Mouse (Mus musculus) heart, postnatal 0 days (tissue): ENCODE measurements around the gene Tlk1. TPM values are rescaled to one million over a fixed set of nuclear protein-coding genes. Genes with fewer than 3 reads are reported as not detected.

Source experiments
- ATAC-seq: fragments of 200-750 bp; cut with Nextera tagmentation; 2 replicates; pipeline ENCODE4 v1.8.0; 2017; ENCODE audit warnings: low read depth, moderate number of reproducible peaks, moderate library complexity; ENCODE audit not compliant: insufficient read depth
- DNase-seq: peaks from one replicate; pipeline ENCODE4 v3.0.0-alpha.2; 2016; ENCODE audit warnings: low spot score
- H3K27ac ChIP-seq: fragments of 300-500 bp; sonication (generic); 2 replicates; pipeline ENCODE4 v1.5.1; 2014; ENCODE audit warnings: low read depth, mild to moderate bottlenecking
- H3K27me3 ChIP-seq: fragments of 300-500 bp; sonication (generic); 2 replicates; pipeline ENCODE4 v1.6.1; 2014; ENCODE audit warnings: low read length, mixed read lengths; ENCODE audit not compliant: control insufficient read depth, insufficient read depth
- H3K36me3 ChIP-seq: fragments of 300-500 bp; sonication (generic); replicated peaks from 2 replicates; pipeline ENCODE4 v1.6.1; 2014; ENCODE audit warnings: low read length, mixed read lengths; ENCODE audit not compliant: control insufficient read depth, insufficient read depth
- H3K4me1 ChIP-seq: fragments of 300-500 bp; sonication (generic); 2 replicates; pipeline ENCODE4 v1.6.1; 2014; ENCODE audit warnings: antibody characterized with exemption; ENCODE audit not compliant: control insufficient read depth, insufficient read depth
- H3K4me2 ChIP-seq: fragments of 300-500 bp; sonication (generic); 2 replicates; pipeline ENCODE4 v1.6.1; 2014; ENCODE audit warnings: low read depth, mild to moderate bottlenecking, low read length, moderate library complexity
- H3K4me3 ChIP-seq: fragments of 300-500 bp; sonication (generic); 2 replicates; pipeline ENCODE4 v1.5.1; 2014; ENCODE audit warnings: low read depth, low read length
- H3K9ac ChIP-seq: fragments of 300-500 bp; sonication (generic); replicated peaks from 2 replicates; pipeline ENCODE4 v1.6.1; 2014; ENCODE audit warnings: low read depth, low read length, mixed read lengths
- H3K9me3 ChIP-seq: fragments of 300-500 bp; sonication (generic); replicated peaks from 2 replicates; pipeline ENCODE4 v1.6.1; 2016; ENCODE audit warnings: low read length; ENCODE audit not compliant: control insufficient read depth
- CTCF ChIP-seq: IDR thresholded peaks from 2 replicates; pipeline ENCODE4 v1.5.1; 2016; ENCODE audit warnings: antibody characterized with exemption, control low read depth, low read depth
- EP300 ChIP-seq: IDR thresholded peaks from 2 replicates; pipeline ENCODE4 v1.6.1; 2016; ENCODE audit warnings: antibody characterized with exemption, low read depth
- WGBS: fragments of 180-500 bp; shearing (Covaris S2); extraction: QIAGEN DNeasy Blood & Tissue Kit; methylation state at CpG from one replicate; pipeline ENCODE4 v1.1.7; 2014; 5-methylcytosine and 5-hydroxymethylcytosine counted together
- polyA plus RNA-seq: library from polyadenylated mRNA; unstranded; fragments of >200 nt; fragmentation: Nextera tagmentation; extraction: Ambion mirVana; gene quantifications from 2 replicates; pipeline ENCODE4 v1.2.1, GENCODE M21; 2015
- total RNA-seq: library from RNA; depleted of rRNA; stranded (reverse); fragments of >200 nt; gene quantifications from 2 replicates; pipeline ENCODE4 v1.2.3, GENCODE M21; 2014; ENCODE audit warnings: low replicate concordance

Tlk1 gene
- total and polyA plus RNA-seq, 2 experiments from 2014 or later = 17.9 to 32.6 TPM

- no peaks in the 10 kb centered on the region for H3K9me3 ChIP-seq
- ATAC-seq = no peak
These were observed 60.8 kb downstream of the Tlk1 start for GRCm38 (mm10) chr2:70764734-70765133.

GRCm38 (mm10) chr2:70762741-70763140 is 62.8 kb downstream of the Tlk1 start:
- Histone ChIP-seq H3K27me3 (no peaks in the 10 kb centered on the region), H3K36me3 (no peaks in the 10 kb centered on the region), H3K4me3 (no peak overlapping the region), H3K4me2 (no peak overlapping the region), H3K27ac (no peak overlapping the region), H3K9ac (no peak overlapping the region), H3K9me3 (no peaks in the 10 kb centered on the region), H3K4me1 (no peaks in the 10 kb centered on the region)
- ATAC-seq (no peak), DNase-seq (no peak)
- TF ChIP-seq EP300 = no peak
- no peak for TF ChIP-seq CTCF
- WGBS = 73% methylated on average over 1 of the region's 1 CpGs

More at GRCm38 (mm10) chr2:70764734-70765133, 60.8 kb downstream of the Tlk1 start:
- no peak overlapping the region for H3K4me2 ChIP-seq
- no peak overlapping the region for H3K4me3 ChIP-seq
- no peaks in the 10 kb centered on the region for H3K27me3 ChIP-seq
- 75% methylated on average over 7 of the region's 7 CpGs for WGBS
- no peak overlapping the region for H3K9ac ChIP-seq
- TF ChIP-seq EP300 = no peak
- no peak for TF ChIP-seq CTCF
- no peaks in the 10 kb centered on the region for H3K4me1 ChIP-seq
- H3K36me3 ChIP-seq = no peaks in the 10 kb centered on the region
- H3K27ac ChIP-seq = no peak overlapping the region
- no peak for DNase-seq

GRCm38 (mm10) chr2:70752149-70752548 is 73.4 kb downstream of the Tlk1 start:
- Histone ChIP-seq H3K27ac (no peak overlapping the region), H3K9me3 (no peaks in the 10 kb centered on the region), H3K4me3 (no peak overlapping the region), H3K4me1 (no peaks in the 10 kb centered on the region), H3K9ac (no peak overlapping the region), H3K4me2 (no peak overlapping the region), H3K27me3 (no peaks in the 10 kb centered on the region), H3K36me3 (peaks cover 37% of the 10 kb centered on the region)
- WGBS = 76% methylated on average over 5 of the region's 5 CpGs
- DNase-seq = no peak
- ATAC-seq = no peak
- no peak for TF ChIP-seq CTCF
- TF ChIP-seq EP300 = no peak

- 91% methylated on average over 2 of the region's 2 CpGs for WGBS
- Histone ChIP-seq H3K27me3 (no peaks in the 10 kb centered on the region), H3K9ac (no peak overlapping the region), H3K9me3 (no peaks in the 10 kb centered on the region), H3K27ac (no peak overlapping the region), H3K4me2 (no peak overlapping the region), H3K36me3 (peaks cover 39% of the 10 kb centered on the region), H3K4me1 (no peaks in the 10 kb centered on the region), H3K4me3 (no peak overlapping the region)
- ATAC-seq (no peak), DNase-seq (no peak)
- TF ChIP-seq EP300 (no peak), CTCF (no peak)
These were observed 73.9 kb downstream of the Tlk1 start for GRCm38 (mm10) chr2:70751655-70752054.

- WGBS = 83% methylated on average over 2 of the region's 2 CpGs
- H3K4me2 ChIP-seq = no peak overlapping the region
- H3K4me3 ChIP-seq = no peak overlapping the region
- no peaks in the 10 kb centered on the region for H3K9me3 ChIP-seq
- no peaks in the 10 kb centered on the region for H3K4me1 ChIP-seq
- ATAC-seq = no peak
- no peak for TF ChIP-seq CTCF
- no peak for TF ChIP-seq EP300
- H3K27ac ChIP-seq = no peak overlapping the region
- no peaks in the 10 kb centered on the region for H3K27me3 ChIP-seq
- peaks cover 60% of the 10 kb centered on the region for H3K36me3 ChIP-seq
- DNase-seq = no peak
- no peak overlapping the region for H3K9ac ChIP-seq
These were observed 82.9 kb downstream of the Tlk1 start for GRCm38 (mm10) chr2:70742588-70742987.

GRCm38 (mm10) chr2:70741901-70742300 is 83.6 kb downstream of the Tlk1 start:
- WGBS = 93% methylated on average over 5 of the region's 5 CpGs
- H3K4me1 ChIP-seq = no peaks in the 10 kb centered on the region
- ATAC-seq = no peak
- H3K27me3 ChIP-seq = no peaks in the 10 kb centered on the region
- no peaks in the 10 kb centered on the region for H3K9me3 ChIP-seq
- H3K4me3 ChIP-seq = no peak overlapping the region
- no peak overlapping the region for H3K4me2 ChIP-seq
- H3K27ac ChIP-seq = no peak overlapping the region
- DNase-seq = no peak
- no peak overlapping the region for H3K9ac ChIP-seq
- TF ChIP-seq CTCF = no peak
- TF ChIP-seq EP300 = no peak
- peaks cover 67% of the 10 kb centered on the region for H3K36me3 ChIP-seq
